ENCODE assay signal across 8 mouse cellular contexts in genomic region chr6:94524335-94524734, GRCm38 (mm10). TPM values are rescaled to one million over a fixed set of nuclear protein-coding genes. Genes with fewer than 3 reads are reported as not detected.
DNase-seq lines count a peak whose midpoint lies in the region; ATAC-seq lines count a peak whose summit lies in the region.

No protein-coding gene starts in this region.

- intact Hi-C loops in gastrocnemius, postnatal 14 days (cut with DNase I; ENCODE audit: low total_unique reads), result no loop called here

- H3K27me3 ChIP-seq in limb, embryonic 11.5 days (ENCODE audit: control insufficient read depth, insufficient read depth, low read length), result no peaks in the 10 kb centered on the region
- no peaks in the 10 kb centered on the region for H3K27me3 ChIP-seq in limb, embryonic 10.5 days (ENCODE audit: low read depth, poor library complexity, severe bottlenecking)
- H3K27me3 ChIP-seq in midbrain, embryonic 16.5 days (ENCODE audit: control insufficient read depth, insufficient read depth, low read depth, low read length), result no peaks in the 10 kb centered on the region

- H3K9ac ChIP-seq in limb, embryonic 11.5 days (ENCODE audit: low read length), result no peak overlapping the region
- H3K9ac ChIP-seq in midbrain, embryonic 16.5 days (ENCODE audit: low read depth, low read length), result no peak overlapping the region

- peak; percentile 36 to 42 for DNase-seq in cerebellum, postnatal 10 days
- DNase-seq in limb, embryonic 11.5 days (ENCODE audit: low spot score), result peak; percentile 53
- no peak for DNase-seq in limb, embryonic 10.5 days (ENCODE audit: low spot score)
- DNase-seq in adipocyte (ENCODE audit: low spot score), result peak; percentile 71
- DNase-seq in gastrocnemius, postnatal 14 days, result no peak

- H3K4me3 ChIP-seq in limb, embryonic 11.5 days (ENCODE audit: low read depth, low read length), result no peak overlapping the region
- H3K4me3 ChIP-seq in limb, embryonic 10.5 days, result no peak overlapping the region
- no peak overlapping the region for H3K4me3 ChIP-seq in midbrain, embryonic 16.5 days (ENCODE audit: low read depth, low read length)

- no peaks in the 10 kb centered on the region for H3K4me1 ChIP-seq in limb, embryonic 11.5 days (ENCODE audit: control insufficient read depth, insufficient read depth, low read length)
- H3K4me1 ChIP-seq in limb, embryonic 10.5 days, result no peaks in the 10 kb centered on the region
- H3K4me1 ChIP-seq in midbrain, embryonic 16.5 days (ENCODE audit: control insufficient read depth, insufficient read depth, low read length), result no peaks in the 10 kb centered on the region

- no peaks in the 10 kb centered on the region for H3K9me3 ChIP-seq in limb, embryonic 11.5 days (ENCODE audit: control insufficient read depth, low read length)
- H3K9me3 ChIP-seq in limb, embryonic 10.5 days (replicated peaks), result no peaks in the 10 kb centered on the region
- H3K9me3 ChIP-seq in midbrain, embryonic 16.5 days (replicated peaks; ENCODE audit: control insufficient read depth, low read length, poor library complexity, severe bottlenecking), result no peaks in the 10 kb centered on the region

- no peak overlapping the region for H3K4me2 ChIP-seq in limb, embryonic 11.5 days (ENCODE audit: low read depth, severe bottlenecking)
- H3K4me2 ChIP-seq in midbrain, embryonic 16.5 days (ENCODE audit: low read length), result no peak overlapping the region

- 42% methylated on average over 2 of the region's 2 CpGs for WGBS in limb, embryonic 11.5 days
- WGBS in limb, embryonic 10.5 days, result 38% methylated on average over 2 of the region's 2 CpGs
- 38% methylated on average over 2 of the region's 2 CpGs for WGBS in midbrain, embryonic 16.5 days

- no peak overlapping the region for H3K27ac ChIP-seq in limb, embryonic 11.5 days (replicated peaks; ENCODE audit: low read depth, low read length)
- H3K27ac ChIP-seq in limb, embryonic 10.5 days, result no peak overlapping the region
- H3K27ac ChIP-seq in midbrain, embryonic 16.5 days (ENCODE audit: low read length), result no peak overlapping the region

- H3K36me3 ChIP-seq in limb, embryonic 11.5 days (ENCODE audit: control insufficient read depth, insufficient read depth, low read length), result no peaks in the 10 kb centered on the region
- 0 out of 2 replicates have a peak, but pooled peaks cover 4% of the 10 kb centered on the region for H3K36me3 ChIP-seq in limb, embryonic 10.5 days
- no peaks in the 10 kb centered on the region for H3K36me3 ChIP-seq in midbrain, embryonic 16.5 days (ENCODE audit: control insufficient read depth, insufficient read depth, low read length)

- no peak for ATAC-seq in cerebellum, adult (ENCODE audit: insufficient number of reproducible peaks, low FRiP score, low TSS enrichment)
- no peak for ATAC-seq in limb, embryonic 11.5 days (ENCODE audit: insufficient number of reproducible peaks, low FRiP score, low TSS enrichment, low read depth)
- peak; percentile 75; the same call in 1 of the 2 replicates for ATAC-seq in megakaryocyte-erythroid progenitor cell, adult 5-6 weeks (replicated peaks; ENCODE audit: low FRiP score, low TSS enrichment, poor library complexity, severe bottlenecking)
- no peak for ATAC-seq in midbrain, embryonic 16.5 days

RNA-seq across cellular contexts. Expression of gene Slc25a26, which starts 24.2 kb away (rescaled TPM):
- polyA plus RNA-seq in limb, embryonic 11.5 days (2014; fragmentation: Nextera tagmentation; extraction: Ambion mirVana), result 6.5 and 7.5 TPM in 2 replicates
- 8.1 TPM in 2 replicates for polyA plus RNA-seq in limb, embryonic 10.5 days (2016; fragmentation: Nextera tagmentation; extraction: Ambion mirVana)
- 9.9 TPM in 2 replicates for total RNA-seq in megakaryocyte-erythroid progenitor cell, adult 5-6 weeks (2014; fragmentation: Nextera tagmentation)
- 3.0 and 5.0 TPM in 2 replicates for total RNA-seq in megakaryocyte-erythroid progenitor cell, adult 5-6 weeks (2017)
- 1 to 10 TPM; 8.5 to 9.2 TPM for total RNA-seq in gastrocnemius, postnatal 14 days (2021)
- 8.4 and 9.1 TPM in 2 replicates for polyA plus RNA-seq in midbrain, embryonic 16.5 days (2015; fragmentation: Nextera tagmentation; extraction: Ambion mirVana)

Comparison
In these comparisons a context has a peak if more than half of its experiments do, and no peak if none do; other contexts are left out.
1. DNase-seq: peak in cerebellum, postnatal 10 days (2 of 2), limb, embryonic 11.5 days (single experiment) and adipocyte (single experiment); none in limb, embryonic 10.5 days (single experiment) and gastrocnemius, postnatal 14 days (single experiment).